Mouse (Mus musculus) kidney, embryonic 15.5 days (tissue): ENCODE results near the gene Cks1brt. TPM values are rescaled to one million over a fixed set of nuclear protein-coding genes. Genes with fewer than 3 reads are reported as not detected.
A peak's percentile ranks its signal among the peaks of the same experiment; 100 is the strongest.

Experiments
- ATAC-seq: fragments of 200-750 bp; cut with Nextera tagmentation; replicated peaks from 2 replicates; pipeline ENCODE4 v1.8.0; 2017; ENCODE audit warnings: moderate TSS enrichment; ENCODE audit not compliant: low FRiP score
- H3K27ac ChIP-seq: fragments of 300-500 bp; sonication (generic); 2 replicates; pipeline ENCODE4 v1.5.1; 2015; ENCODE audit warnings: mild to moderate bottlenecking, inconsistent platforms
- H3K27me3 ChIP-seq: fragments of 300-500 bp; sonication (generic); 2 replicates; pipeline ENCODE4 v1.6.1; 2015; ENCODE audit warnings: inconsistent platforms
- H3K36me3 ChIP-seq: fragments of 300-500 bp; sonication (generic); 2 replicates; pipeline ENCODE4 v1.6.1; 2015; ENCODE audit warnings: inconsistent platforms
- H3K4me1 ChIP-seq: fragments of 300-500 bp; sonication (generic); 2 replicates; pipeline ENCODE4 v1.6.1; 2015; ENCODE audit warnings: inconsistent platforms
- H3K4me2 ChIP-seq: fragments of 300-500 bp; sonication (generic); 2 replicates; pipeline ENCODE4 v1.6.1; 2015; ENCODE audit warnings: moderate library complexity, mild to moderate bottlenecking, inconsistent platforms
- H3K4me3 ChIP-seq: fragments of 300-500 bp; sonication (generic); replicated peaks from 2 replicates; pipeline ENCODE4 v1.5.1; 2015; ENCODE audit warnings: mild to moderate bottlenecking, inconsistent platforms
- H3K9ac ChIP-seq: fragments of 300-500 bp; sonication (generic); 2 replicates; pipeline ENCODE4 v1.6.1; 2015; ENCODE audit warnings: mild to moderate bottlenecking, inconsistent platforms
- H3K9me3 ChIP-seq: fragments of 300-500 bp; sonication (generic); replicated peaks from 2 replicates; pipeline ENCODE4 v1.6.1; 2016; ENCODE audit warnings: inconsistent platforms
- WGBS: fragments of 180-500 bp; shearing (Covaris S2); methylation state at CpG from one replicate; pipeline ENCODE4 v1.1.7; 2015; ENCODE audit warnings: mixed read lengths; 5-methylcytosine and 5-hydroxymethylcytosine counted together
- microRNA-seq: library from miRNA; unstranded; fragments of <30 nt; microRNA quantifications from one replicate; pipeline ENCODE4, GENCODE M21; 2016
- polyA plus RNA-seq: library from polyadenylated mRNA; unstranded; fragments of >200 nt; fragmentation: Nextera tagmentation; extraction: Ambion mirVana; gene quantifications from 2 replicates; pipeline ENCODE4 v1.2.1, GENCODE M21; 2015

Gene Cks1brt
- polyA plus RNA-seq, 1 experiment from 2014 or later = not detected

- Histone ChIP-seq H3K4me1 (no peaks in the 10 kb centered on the region), H3K4me3 (no peak overlapping the region), H3K36me3 (no peaks in the 10 kb centered on the region), H3K4me2 (no peak overlapping the region), H3K27me3 (no peaks in the 10 kb centered on the region), H3K9me3 (no peaks in the 10 kb centered on the region), H3K27ac (no peak overlapping the region), H3K9ac (no peak overlapping the region)
- no peak for ATAC-seq
- 67% methylated on average over 7 of the region's 7 CpGs for WGBS
Measured at GRCm38 (mm10) chr8:85175892-85176291, 24.2 kb downstream of the Cks1brt start.

- no peaks in the 10 kb centered on the region for H3K36me3 ChIP-seq
- H3K9ac ChIP-seq = no peak overlapping the region
- H3K4me2 ChIP-seq = no peak overlapping the region
- no peaks in the 10 kb centered on the region for H3K27me3 ChIP-seq
- WGBS = 80% methylated on average over 1 of the region's 1 CpGs
- peaks cover 4% of the 10 kb centered on the region; the same call in 1 of the 2 replicates for H3K9me3 ChIP-seq
- ATAC-seq = no peak
- no peak overlapping the region for H3K4me3 ChIP-seq
- H3K4me1 ChIP-seq = no peaks in the 10 kb centered on the region
- H3K27ac ChIP-seq = no peak overlapping the region
Measured at GRCm38 (mm10) chr8:85192346-85192745, 40.6 kb downstream of the Cks1brt start.

GRCm38 (mm10) chr8:85220220-85220619, 68.5 kb downstream of the Cks1brt start:
- Histone ChIP-seq H3K36me3 (no peaks in the 10 kb centered on the region), H3K4me2 (no peak overlapping the region), H3K9ac (no peak overlapping the region), H3K4me1 (no peaks in the 10 kb centered on the region), H3K27me3 (no peaks in the 10 kb centered on the region), H3K9me3 (no peaks in the 10 kb centered on the region), H3K27ac (peak overlapping the region; percentile 39; the same call in 1 of the 2 replicates), H3K4me3 (no peak overlapping the region)
- WGBS = 80% methylated on average over 4 of the region's 4 CpGs
- ATAC-seq = no peak

GRCm38 (mm10) chr8:85220992-85221391, 69.3 kb downstream of the Cks1brt start:
- no peaks in the 10 kb centered on the region for H3K4me1 ChIP-seq
- 48% methylated on average over 6 of the region's 6 CpGs for WGBS
- no peaks in the 10 kb centered on the region for H3K9me3 ChIP-seq
- no peak overlapping the region for H3K9ac ChIP-seq
- peak; percentile 73 for ATAC-seq
- H3K4me3 ChIP-seq = no peak overlapping the region
- no peak overlapping the region for H3K4me2 ChIP-seq
- no peaks in the 10 kb centered on the region for H3K27me3 ChIP-seq
- peak overlapping the region; percentile 75 for H3K27ac ChIP-seq
- no peaks in the 10 kb centered on the region for H3K36me3 ChIP-seq

Small RNAs within 50 kb of the gene (microRNA-seq; reads per million reads assigned to microRNA genes)
- gene Gm23388 = 1.2 reads per million

Other genes with a start within 250 kb of the Cks1brt start
- 3.4 and 7.2 TPM in 2 replicates for gene Klf1, start 250.0 kb upstream of the Cks1brt start, polyA plus RNA-seq
- gene Dnase2a, start 243.4 kb upstream of the Cks1brt start, polyA plus RNA-seq = 8.3 and 8.6 TPM in 2 replicates
- 0.40 and 0.48 TPM in 2 replicates for gene Mast1, start 214.6 kb upstream of the Cks1brt start, polyA plus RNA-seq
- gene Rtbdn, start 204.9 kb upstream of the Cks1brt start, polyA plus RNA-seq = 0.45 and 0.49 TPM in 2 replicates
- gene Gm49661, start 182.5 kb upstream of the Cks1brt start, polyA plus RNA-seq = not detected in 2 replicates
- 808 and 824 TPM in 2 replicates for gene Prdx2, start 182.3 kb upstream of the Cks1brt start, polyA plus RNA-seq
- 125 and 129 TPM in 2 replicates for gene Rnaseh2a, start 182.2 kb upstream of the Cks1brt start, polyA plus RNA-seq
- 9.6 TPM in 2 replicates for gene Junb, start 173.2 kb upstream of the Cks1brt start, polyA plus RNA-seq
- gene Hook2, start 161.3 kb upstream of the Cks1brt start, polyA plus RNA-seq = 25.3 and 27.0 TPM in 2 replicates
- 0.10 TPM in 1 of 2 replicates, not detected in the other for gene Best2, start 137.4 kb upstream of the Cks1brt start, polyA plus RNA-seq
- gene Asna1, start 126.6 kb upstream of the Cks1brt start, polyA plus RNA-seq = 133 and 143 TPM in 2 replicates
- gene Trir, start 125.1 kb upstream of the Cks1brt start, polyA plus RNA-seq = 119 and 120 TPM in 2 replicates
- 25.8 and 30.0 TPM in 2 replicates for gene Tnpo2, start 115.0 kb upstream of the Cks1brt start, polyA plus RNA-seq
- gene Fbxw9, start 91.9 kb upstream of the Cks1brt start, polyA plus RNA-seq = 28.9 and 32.1 TPM in 2 replicates
- 0.66 and 0.82 TPM in 2 replicates for gene Gm5741, start 83.9 kb upstream of the Cks1brt start, polyA plus RNA-seq
- gene Dhps, start 80.2 kb upstream of the Cks1brt start, polyA plus RNA-seq = 68.8 and 72.3 TPM in 2 replicates
- 141 TPM in 2 replicates for gene Wdr83os, start 71.2 kb upstream of the Cks1brt start, polyA plus RNA-seq
- gene Wdr83, start 70.6 kb upstream of the Cks1brt start, polyA plus RNA-seq = 43.3 and 45.1 TPM in 2 replicates
- gene Man2b1, start 68.7 kb upstream of the Cks1brt start, polyA plus RNA-seq = 39.2 and 41.5 TPM in 2 replicates
- gene Zfp791, start 28.8 kb upstream of the Cks1brt start, polyA plus RNA-seq = 2.0 and 2.6 TPM in 2 replicates
- gene Olfr371, start 74.1 kb downstream of the Cks1brt start, polyA plus RNA-seq = not detected in 2 replicates
- gene Orc6, start 147.7 kb downstream of the Cks1brt start, polyA plus RNA-seq = 110 and 111 TPM in 2 replicates
- 142 and 144 TPM in 2 replicates for gene Vps35, start 147.9 kb downstream of the Cks1brt start, polyA plus RNA-seq
- gene Mylk3, start 234.4 kb downstream of the Cks1brt start, polyA plus RNA-seq = 1.7 and 2.4 TPM in 2 replicates